Mouse (Mus musculus) hindbrain, embryonic 16.5 days (tissue): ENCODE results near the gene Tcerg1l. TPM values are rescaled to one million over a fixed set of nuclear protein-coding genes. Genes with fewer than 3 reads are reported as not detected.

Experiments used
- ATAC-seq: fragments of 200-750 bp; cut with Nextera tagmentation; 2 replicates; pipeline ENCODE4 v1.8.0; 2017; ENCODE audit warnings: moderate TSS enrichment, moderate library complexity
- H3K27ac ChIP-seq: fragments of 300-500 bp; sonication (generic); 2 replicates; pipeline ENCODE4 v1.5.1; 2014; ENCODE audit warnings: low read depth, mild to moderate bottlenecking, control low read depth, low read length, moderate library complexity
- H3K27me3 ChIP-seq: fragments of 300-500 bp; sonication (generic); replicated peaks from 2 replicates; pipeline ENCODE4 v1.6.1; 2014; ENCODE audit warnings: low read length; ENCODE audit not compliant: control insufficient read depth, insufficient read depth
- H3K36me3 ChIP-seq: fragments of 300-500 bp; sonication (generic); 2 replicates; pipeline ENCODE4 v1.6.1; 2014; ENCODE audit warnings: mild to moderate bottlenecking, low read length, moderate library complexity, mixed read lengths; ENCODE audit not compliant: control insufficient read depth, insufficient read depth
- H3K4me1 ChIP-seq: fragments of 300-500 bp; sonication (generic); 2 replicates; pipeline ENCODE4 v1.6.1; 2014; ENCODE audit warnings: low read depth, low read length; ENCODE audit not compliant: control insufficient read depth, insufficient read depth
- H3K4me2 ChIP-seq: fragments of 300-500 bp; sonication (generic); 2 replicates; pipeline ENCODE4 v1.6.1; 2014; ENCODE audit warnings: mild to moderate bottlenecking, low read length, control low read depth, moderate library complexity
- H3K4me3 ChIP-seq: fragments of 300-500 bp; sonication (generic); 2 replicates; pipeline ENCODE4 v1.5.1; 2014; ENCODE audit warnings: mild to moderate bottlenecking, low read length, control low read depth, moderate library complexity
- H3K9ac ChIP-seq: fragments of 300-500 bp; sonication (generic); 2 replicates; pipeline ENCODE4 v1.6.1; 2014; ENCODE audit warnings: low read depth, mild to moderate bottlenecking, control low read depth, low read length, moderate library complexity
- H3K9me3 ChIP-seq: fragments of 300-500 bp; sonication (generic); 2 replicates; pipeline ENCODE4 v1.6.1; 2014; ENCODE audit warnings: mild to moderate bottlenecking, low read length, moderate library complexity; ENCODE audit not compliant: control insufficient read depth
- WGBS: fragments of 180-500 bp; shearing (Covaris S2); extraction: QIAGEN DNeasy Blood & Tissue Kit; methylation state at CpG from one replicate; pipeline ENCODE4 v1.1.7; 2014; 5-methylcytosine and 5-hydroxymethylcytosine counted together
- polyA plus RNA-seq: library from polyadenylated mRNA; unstranded; fragments of >200 nt; fragmentation: Nextera tagmentation; extraction: Ambion mirVana; gene quantifications from 2 replicates; pipeline ENCODE4 v1.2.1, GENCODE M21; 2015

The Tcerg1l gene
- polyA plus RNA-seq, 1 experiment from 2014 or later: 20.3 TPM

GRCm38 (mm10) chr7:138375573-138375972 lies 22.0 kb downstream of the Tcerg1l start:
- Histone ChIP-seq H3K27ac (no peak overlapping the region), H3K4me2 (no peak overlapping the region), H3K36me3 (no peaks in the 10 kb centered on the region), H3K27me3 (no peaks in the 10 kb centered on the region), H3K9ac (no peak overlapping the region), H3K9me3 (no peaks in the 10 kb centered on the region), H3K4me1 (peaks cover 2% of the 10 kb centered on the region; the same call in 1 of the 2 replicates), H3K4me3 (no peak overlapping the region)
- 51% methylated on average over 7 of the region's 7 CpGs for WGBS
- ATAC-seq: no peak

- H3K27ac ChIP-seq: no peak overlapping the region
- no peaks in the 10 kb centered on the region for H3K36me3 ChIP-seq
- ATAC-seq: no peak
- WGBS: 76% methylated on average over 7 of the region's 7 CpGs
- no peak overlapping the region for H3K4me3 ChIP-seq
- no peak overlapping the region for H3K9ac ChIP-seq
- H3K27me3 ChIP-seq: no peaks in the 10 kb centered on the region
- no peaks in the 10 kb centered on the region for H3K9me3 ChIP-seq
- no peak overlapping the region for H3K4me2 ChIP-seq
- no peaks in the 10 kb centered on the region; the same call in 1 of the 2 replicates for H3K4me1 ChIP-seq
These were observed 23.2 kb downstream of the Tcerg1l start for GRCm38 (mm10) chr7:138374376-138374775.

GRCm38 (mm10) chr7:138373530-138373929 lies 24.0 kb downstream of the Tcerg1l start:
- H3K36me3 ChIP-seq: no peaks in the 10 kb centered on the region
- no peak overlapping the region for H3K9ac ChIP-seq
- no peak for ATAC-seq
- no peaks in the 10 kb centered on the region; the same call in 1 of the 2 replicates for H3K4me1 ChIP-seq
- no peak overlapping the region for H3K4me3 ChIP-seq
- H3K27ac ChIP-seq: no peak overlapping the region
- no peaks in the 10 kb centered on the region for H3K9me3 ChIP-seq
- no peaks in the 10 kb centered on the region for H3K27me3 ChIP-seq
- WGBS: 86% methylated on average over 5 of the region's 5 CpGs
- H3K4me2 ChIP-seq: no peak overlapping the region

- Histone ChIP-seq H3K9me3 (no peaks in the 10 kb centered on the region), H3K4me1 (no peaks in the 10 kb centered on the region), H3K36me3 (no peaks in the 10 kb centered on the region), H3K9ac (no peak overlapping the region), H3K27me3 (no peaks in the 10 kb centered on the region), H3K4me2 (no peak overlapping the region), H3K27ac (no peak overlapping the region), H3K4me3 (no peak overlapping the region)
- no peak for ATAC-seq
- WGBS: 80% methylated on average over 7 of the region's 7 CpGs
These were observed 30.0 kb downstream of the Tcerg1l start for GRCm38 (mm10) chr7:138367570-138367969.

GRCm38 (mm10) chr7:138365519-138365918 lies 32.0 kb downstream of the Tcerg1l start:
- no peak overlapping the region for H3K27ac ChIP-seq
- H3K27me3 ChIP-seq: no peaks in the 10 kb centered on the region; the same call in 1 of the 2 replicates
- H3K9me3 ChIP-seq: no peaks in the 10 kb centered on the region
- H3K4me3 ChIP-seq: no peak overlapping the region
- 71% methylated on average over 8 of the region's 8 CpGs for WGBS
- no peak overlapping the region for H3K4me2 ChIP-seq
- H3K36me3 ChIP-seq: no peaks in the 10 kb centered on the region
- no peaks in the 10 kb centered on the region for H3K4me1 ChIP-seq
- ATAC-seq: no peak
- no peak overlapping the region for H3K9ac ChIP-seq

- H3K4me3 ChIP-seq: no peak overlapping the region
- no peak overlapping the region for H3K4me2 ChIP-seq
- H3K4me1 ChIP-seq: peaks cover 5% of the 10 kb centered on the region
- no peaks in the 10 kb centered on the region for H3K9me3 ChIP-seq
- H3K27me3 ChIP-seq: no peaks in the 10 kb centered on the region; the same call in 1 of the 2 replicates
- WGBS: 62% methylated on average over 8 of the region's 8 CpGs
- H3K9ac ChIP-seq: no peak overlapping the region
- H3K27ac ChIP-seq: no peak overlapping the region
- ATAC-seq: no peak
- no peaks in the 10 kb centered on the region for H3K36me3 ChIP-seq
These were observed 40.1 kb downstream of the Tcerg1l start for GRCm38 (mm10) chr7:138357475-138357874.

GRCm38 (mm10) chr7:138356655-138357449 lies 40.7 kb downstream of the Tcerg1l start:
- no peak for ATAC-seq
- no peak overlapping the region for H3K4me3 ChIP-seq
- H3K4me1 ChIP-seq: peaks cover 5% of the 10 kb centered on the region
- no peaks in the 10 kb centered on the region; the same call in 1 of the 2 replicates for H3K27me3 ChIP-seq
- H3K36me3 ChIP-seq: no peaks in the 10 kb centered on the region
- H3K9me3 ChIP-seq: no peaks in the 10 kb centered on the region
- WGBS: 55% methylated on average over 2 of the region's 2 CpGs
- H3K27ac ChIP-seq: no peak overlapping the region
- no peak overlapping the region for H3K9ac ChIP-seq
- H3K4me2 ChIP-seq: no peak overlapping the region

GRCm38 (mm10) chr7:138345451-138345850 lies 52.1 kb downstream of the Tcerg1l start:
- 0 out of 2 replicates have a peak, but pooled peaks cover 2% of the 10 kb centered on the region for H3K4me1 ChIP-seq

GRCm38 (mm10) chr7:138338451-138338850 lies 59.1 kb downstream of the Tcerg1l start:
- no peaks in the 10 kb centered on the region for H3K9me3 ChIP-seq

More at GRCm38 (mm10) chr7:138345451-138345850, 52.1 kb downstream of the Tcerg1l start:
- Histone ChIP-seq H3K9me3 (no peaks in the 10 kb centered on the region), H3K27ac (no peak overlapping the region), H3K36me3 (no peaks in the 10 kb centered on the region), H3K4me2 (no peak overlapping the region), H3K4me3 (no peak overlapping the region), H3K9ac (no peak overlapping the region), H3K27me3 (no peaks in the 10 kb centered on the region)
- no peak for ATAC-seq
- 39% methylated on average over 6 of the region's 6 CpGs for WGBS

More at GRCm38 (mm10) chr7:138338451-138338850, 59.1 kb downstream of the Tcerg1l start:
- H3K4me1 ChIP-seq: no peaks in the 10 kb centered on the region
- no peaks in the 10 kb centered on the region for H3K27me3 ChIP-seq
- H3K4me2 ChIP-seq: no peak overlapping the region
- no peak overlapping the region for H3K4me3 ChIP-seq
- no peak overlapping the region for H3K27ac ChIP-seq
- no peaks in the 10 kb centered on the region for H3K36me3 ChIP-seq
- no peak overlapping the region for H3K9ac ChIP-seq
- no peak for ATAC-seq
- WGBS: 67% methylated on average over 4 of the region's 4 CpGs
